Mouse (Mus musculus): ENCODE results near the gene Rec114. TPM values are rescaled to one million over a fixed set of nuclear protein-coding genes. Genes with fewer than 3 reads are reported as not detected.

Rec114 gene
- polyA plus RNA-seq, 1 experiment from 2014 or later = 2.1 TPM

DNA sequence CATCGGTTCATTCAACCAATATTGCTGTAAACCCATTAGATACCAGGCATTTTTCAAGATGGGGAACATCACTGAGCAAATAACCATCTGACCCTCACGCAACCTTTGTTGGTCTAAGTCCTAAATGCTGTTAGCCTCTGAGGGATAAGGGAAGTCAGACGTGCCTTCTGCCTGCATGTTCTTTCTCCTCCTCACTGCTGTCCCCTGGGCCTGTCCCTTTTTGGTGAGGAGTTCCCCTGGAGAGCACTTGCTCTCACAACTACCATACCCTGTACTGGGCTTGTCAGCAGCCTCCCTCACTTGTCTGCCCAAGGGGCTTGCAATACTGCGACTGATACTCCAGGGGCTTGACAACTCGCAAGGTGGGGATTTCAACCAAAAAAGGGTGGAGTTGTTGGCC, 21.6 kb downstream of the Rec114 start:
- no peak overlapping the region for H3K4me3 ChIP-seq (ENCODE audit: low read depth, low read length)
- no peaks in the 10 kb centered on the region for H3K4me1 ChIP-seq (ENCODE audit: control insufficient read depth, insufficient read depth, low read length)
- H3K4me2 ChIP-seq (ENCODE audit: low read depth, low read length) = no peak overlapping the region
- H3K9me3 ChIP-seq (ENCODE audit: control insufficient read depth, low read length) = no peaks in the 10 kb centered on the region
- ATAC-seq (ENCODE audit: low read depth) = no peak
- H3K27ac ChIP-seq (ENCODE audit: low read depth, low read length) = no peak overlapping the region
- no peak overlapping the region for H3K9ac ChIP-seq (replicated peaks; ENCODE audit: low read depth, low read length)
- 87% methylated on average over 5 of the region's 5 CpGs for WGBS
- no peaks in the 10 kb centered on the region for H3K36me3 ChIP-seq (ENCODE audit: control insufficient read depth, insufficient read depth, low read length)
- H3K27me3 ChIP-seq (ENCODE audit: control insufficient read depth, insufficient read depth, low read length) = no peaks in the 10 kb centered on the region

DNA sequence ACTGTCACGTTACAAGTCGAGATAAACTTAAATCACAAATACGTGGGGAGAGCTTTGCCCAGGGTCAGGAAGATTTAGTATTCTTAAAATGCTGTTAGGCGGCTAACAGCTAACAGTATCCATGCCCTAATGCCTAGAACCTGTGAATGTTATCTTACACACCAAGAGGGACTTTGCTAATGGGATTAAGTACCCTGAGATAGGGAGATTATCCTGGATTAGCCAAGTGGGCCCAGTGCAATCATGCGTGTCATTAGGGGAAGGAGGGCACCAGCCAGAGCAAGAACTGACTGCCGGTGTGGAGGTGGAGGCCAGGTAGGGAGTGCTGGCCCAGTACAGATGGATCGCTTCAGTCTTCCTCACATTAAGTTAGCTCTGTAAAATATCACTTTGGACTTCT, 22.7 kb downstream of the Rec114 start:
- H3K4me2 ChIP-seq (ENCODE audit: low read depth, low read length) = no peak overlapping the region
- no peak for ATAC-seq (ENCODE audit: low read depth)
- no peaks in the 10 kb centered on the region for H3K36me3 ChIP-seq (ENCODE audit: control insufficient read depth, insufficient read depth, low read length)
- no peak overlapping the region for H3K4me3 ChIP-seq (ENCODE audit: low read depth, low read length)
- H3K4me1 ChIP-seq (ENCODE audit: control insufficient read depth, insufficient read depth, low read length) = no peaks in the 10 kb centered on the region
- H3K27ac ChIP-seq (ENCODE audit: low read depth, low read length) = no peak overlapping the region
- H3K9me3 ChIP-seq (ENCODE audit: control insufficient read depth, low read length) = no peaks in the 10 kb centered on the region
- no peak overlapping the region for H3K9ac ChIP-seq (replicated peaks; ENCODE audit: low read depth, low read length)
- no peaks in the 10 kb centered on the region for H3K27me3 ChIP-seq (ENCODE audit: control insufficient read depth, insufficient read depth, low read length)
- WGBS = 85% methylated on average over 7 of the region's 7 CpGs

DNA sequence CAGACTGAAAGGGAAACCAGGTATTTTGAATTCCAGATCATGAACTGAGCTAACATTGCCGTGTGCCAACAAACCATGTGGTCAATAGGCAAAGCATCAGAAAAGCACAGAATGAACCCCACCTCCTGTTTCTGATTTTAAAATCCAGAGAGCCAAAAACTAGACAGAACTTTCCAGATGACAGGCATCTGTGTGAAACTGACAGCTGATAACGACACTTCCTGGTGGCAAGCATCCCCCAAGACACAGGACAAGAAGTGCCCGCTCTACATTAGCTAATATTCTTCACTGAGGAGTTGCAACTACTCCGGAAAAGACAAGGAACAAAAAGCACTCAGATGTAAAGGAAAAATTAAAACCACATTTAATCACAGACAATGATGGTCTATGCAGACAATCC, 23.6 kb downstream of the Rec114 start:
- Histone ChIP-seq H3K9me3 (ENCODE audit: control insufficient read depth, low read length) (no peaks in the 10 kb centered on the region), H3K27ac (ENCODE audit: low read depth, low read length) (no peak overlapping the region), H3K9ac (replicated peaks; ENCODE audit: low read depth, low read length) (no peak overlapping the region), H3K27me3 (ENCODE audit: control insufficient read depth, insufficient read depth, low read length) (no peaks in the 10 kb centered on the region), H3K4me1 (ENCODE audit: control insufficient read depth, insufficient read depth, low read length) (no peaks in the 10 kb centered on the region), H3K4me2 (ENCODE audit: low read depth, low read length) (no peak overlapping the region), H3K4me3 (ENCODE audit: low read depth, low read length) (no peak overlapping the region), H3K36me3 (ENCODE audit: control insufficient read depth, insufficient read depth, low read length) (no peaks in the 10 kb centered on the region)
- 88% methylated on average over 4 of the region's 4 CpGs for WGBS
- ATAC-seq (ENCODE audit: low read depth) = no peak

DNA sequence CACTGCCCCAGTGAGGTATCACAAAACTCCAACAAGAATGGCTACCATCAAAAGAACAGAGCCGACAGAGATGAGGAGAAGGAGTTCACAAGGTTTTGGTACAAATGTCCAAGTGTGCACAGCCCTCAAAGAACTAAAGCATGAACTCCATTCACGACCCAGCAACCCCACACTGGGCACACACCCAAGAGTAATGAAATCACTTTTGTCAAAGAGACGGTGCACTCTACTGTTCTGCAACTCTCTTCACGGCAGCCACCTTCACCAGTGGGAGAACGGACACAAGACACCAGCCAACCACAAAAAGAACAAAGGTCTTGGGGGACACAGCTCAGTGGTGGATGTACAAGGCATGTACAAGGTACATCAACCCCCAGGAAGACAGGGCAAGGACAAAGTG, 24.3 kb downstream of the Rec114 start:
- Histone ChIP-seq H3K4me2 (ENCODE audit: low read depth, low read length) (no peak overlapping the region), H3K4me3 (ENCODE audit: low read depth, low read length) (no peak overlapping the region), H3K27me3 (ENCODE audit: control insufficient read depth, insufficient read depth, low read length) (no peaks in the 10 kb centered on the region), H3K36me3 (ENCODE audit: control insufficient read depth, insufficient read depth, low read length) (no peaks in the 10 kb centered on the region), H3K27ac (ENCODE audit: low read depth, low read length) (no peak overlapping the region), H3K9ac (replicated peaks; ENCODE audit: low read depth, low read length) (no peak overlapping the region), H3K9me3 (ENCODE audit: control insufficient read depth, low read length) (no peaks in the 10 kb centered on the region), H3K4me1 (ENCODE audit: control insufficient read depth, insufficient read depth, low read length) (no peaks in the 10 kb centered on the region)
- no peak for ATAC-seq (ENCODE audit: low read depth)
- 64% methylated on average over 5 of the region's 5 CpGs for WGBS

DNA sequence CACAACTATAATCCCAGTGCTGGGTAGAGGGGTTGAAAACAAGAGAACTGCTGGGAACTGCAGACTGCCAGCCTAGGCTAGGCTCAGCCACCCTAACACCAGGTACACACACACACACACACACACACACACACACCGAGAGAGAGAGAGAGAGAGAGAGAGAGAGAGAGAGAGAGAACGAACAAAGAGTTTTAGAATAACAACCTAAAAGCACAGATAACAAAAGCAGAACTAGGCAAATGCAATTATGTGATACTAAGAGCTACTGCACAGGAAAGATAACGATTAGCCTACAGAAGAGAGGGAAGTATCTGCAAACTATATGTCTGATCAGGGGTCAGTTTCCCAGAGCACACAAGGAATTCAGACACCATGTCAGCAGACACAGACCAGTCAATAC, 24.8 kb downstream of the Rec114 start:
- ATAC-seq (ENCODE audit: low read depth) = no peak
- Histone ChIP-seq H3K36me3 (ENCODE audit: control insufficient read depth, insufficient read depth, low read length) (no peaks in the 10 kb centered on the region), H3K4me3 (ENCODE audit: low read depth, low read length) (no peak overlapping the region), H3K4me1 (ENCODE audit: control insufficient read depth, insufficient read depth, low read length) (no peaks in the 10 kb centered on the region), H3K27ac (ENCODE audit: low read depth, low read length) (no peak overlapping the region), H3K27me3 (ENCODE audit: control insufficient read depth, insufficient read depth, low read length) (no peaks in the 10 kb centered on the region), H3K4me2 (ENCODE audit: low read depth, low read length) (no peak overlapping the region), H3K9ac (replicated peaks; ENCODE audit: low read depth, low read length) (no peak overlapping the region), H3K9me3 (ENCODE audit: control insufficient read depth, low read length) (no peaks in the 10 kb centered on the region)
- 92% methylated on average over 3 of the region's 3 CpGs for WGBS

DNA sequence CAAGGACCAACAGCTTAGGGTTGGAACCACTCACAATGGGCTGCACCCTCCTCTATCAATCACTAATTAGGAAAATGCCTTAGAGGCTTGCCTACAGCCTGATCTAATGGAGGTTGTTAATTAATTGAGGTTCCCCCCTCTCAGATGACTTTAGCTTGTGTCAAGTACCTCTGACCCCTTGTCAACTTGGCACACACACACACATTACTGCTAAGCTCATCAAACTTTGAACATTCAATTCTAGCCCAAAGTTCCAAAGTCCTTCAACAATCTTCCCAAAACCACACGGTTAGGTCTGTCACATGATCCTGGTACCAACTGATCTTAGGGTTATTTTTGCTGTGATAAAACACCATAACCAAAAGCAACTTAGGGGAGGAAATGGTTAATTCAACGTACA, 26.9 kb downstream of the Rec114 start:
- Histone ChIP-seq H3K9ac (replicated peaks; ENCODE audit: low read depth, low read length) (no peak overlapping the region), H3K4me3 (ENCODE audit: low read depth, low read length) (no peak overlapping the region), H3K4me1 (ENCODE audit: control insufficient read depth, insufficient read depth, low read length) (no peaks in the 10 kb centered on the region), H3K36me3 (ENCODE audit: control insufficient read depth, insufficient read depth, low read length) (no peaks in the 10 kb centered on the region), H3K27ac (ENCODE audit: low read depth, low read length) (no peak overlapping the region), H3K27me3 (ENCODE audit: control insufficient read depth, insufficient read depth, low read length) (no peaks in the 10 kb centered on the region), H3K4me2 (ENCODE audit: low read depth, low read length) (no peak overlapping the region), H3K9me3 (ENCODE audit: control insufficient read depth, low read length) (no peaks in the 10 kb centered on the region)
- no peak for ATAC-seq (ENCODE audit: low read depth)
- WGBS = 66% methylated on average over 2 of the region's 2 CpGs

DNA sequence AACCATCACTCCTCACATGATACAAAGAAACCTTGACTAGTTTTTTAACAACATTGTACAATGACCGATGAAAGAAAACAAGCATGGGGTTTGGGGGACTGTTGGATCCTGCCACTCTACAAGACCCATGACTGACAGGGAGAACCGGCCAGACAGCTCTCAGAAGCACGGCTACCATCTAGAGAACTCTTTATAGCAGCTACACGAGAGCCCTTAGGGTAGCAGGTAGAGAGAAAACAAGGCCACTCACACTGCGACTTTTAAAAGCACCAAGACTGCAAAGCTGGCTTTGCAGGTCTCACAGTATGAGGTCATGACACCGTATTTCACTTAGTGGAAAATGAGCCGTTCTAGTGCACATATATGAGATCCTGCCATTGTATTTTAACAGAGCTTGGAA, 33.1 kb downstream of the Rec114 start:
- Histone ChIP-seq H3K9ac (replicated peaks; ENCODE audit: low read depth, low read length) (no peak overlapping the region), H3K9me3 (ENCODE audit: control insufficient read depth, low read length) (no peaks in the 10 kb centered on the region), H3K27me3 (ENCODE audit: control insufficient read depth, insufficient read depth, low read length) (no peaks in the 10 kb centered on the region), H3K4me2 (ENCODE audit: low read depth, low read length) (no peak overlapping the region), H3K4me1 (ENCODE audit: control insufficient read depth, insufficient read depth, low read length) (no peaks in the 10 kb centered on the region), H3K4me3 (ENCODE audit: low read depth, low read length) (no peak overlapping the region), H3K36me3 (ENCODE audit: control insufficient read depth, insufficient read depth, low read length) (no peaks in the 10 kb centered on the region), H3K27ac (ENCODE audit: low read depth, low read length) (no peak overlapping the region)
- ATAC-seq (ENCODE audit: low read depth) = no peak
- WGBS = 72% methylated on average over 7 of the region's 7 CpGs

DNA sequence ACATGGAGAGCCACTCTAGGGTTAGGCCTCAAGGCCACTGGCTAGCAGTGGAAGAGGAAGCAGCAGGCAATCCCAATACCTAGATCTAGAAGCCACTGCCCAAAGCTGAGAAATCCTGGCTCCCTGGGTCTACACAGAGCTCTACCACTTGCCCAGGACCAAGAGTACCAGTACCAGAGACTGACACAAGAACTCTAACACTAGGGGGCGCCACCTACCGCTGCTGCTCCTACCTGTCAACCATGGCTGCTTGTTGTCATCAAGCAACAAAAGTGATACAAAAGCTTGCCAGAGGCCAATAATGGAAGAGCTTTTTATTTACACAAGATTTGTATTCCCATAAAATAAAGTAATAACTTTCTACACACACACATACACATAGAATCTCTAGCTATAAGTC, 33.8 kb downstream of the Rec114 start:
- WGBS = 3% methylated on average over 2 of the region's 2 CpGs
- Histone ChIP-seq H3K36me3 (ENCODE audit: control insufficient read depth, insufficient read depth, low read length) (no peaks in the 10 kb centered on the region), H3K9me3 (ENCODE audit: control insufficient read depth, low read length) (no peaks in the 10 kb centered on the region), H3K27me3 (ENCODE audit: control insufficient read depth, insufficient read depth, low read length) (no peaks in the 10 kb centered on the region), H3K4me3 (ENCODE audit: low read depth, low read length) (no peak overlapping the region), H3K4me2 (ENCODE audit: low read depth, low read length) (no peak overlapping the region), H3K4me1 (ENCODE audit: control insufficient read depth, insufficient read depth, low read length) (no peaks in the 10 kb centered on the region), H3K27ac (ENCODE audit: low read depth, low read length) (no peak overlapping the region), H3K9ac (replicated peaks; ENCODE audit: low read depth, low read length) (no peak overlapping the region)
- no peak for ATAC-seq (ENCODE audit: low read depth)

DNA sequence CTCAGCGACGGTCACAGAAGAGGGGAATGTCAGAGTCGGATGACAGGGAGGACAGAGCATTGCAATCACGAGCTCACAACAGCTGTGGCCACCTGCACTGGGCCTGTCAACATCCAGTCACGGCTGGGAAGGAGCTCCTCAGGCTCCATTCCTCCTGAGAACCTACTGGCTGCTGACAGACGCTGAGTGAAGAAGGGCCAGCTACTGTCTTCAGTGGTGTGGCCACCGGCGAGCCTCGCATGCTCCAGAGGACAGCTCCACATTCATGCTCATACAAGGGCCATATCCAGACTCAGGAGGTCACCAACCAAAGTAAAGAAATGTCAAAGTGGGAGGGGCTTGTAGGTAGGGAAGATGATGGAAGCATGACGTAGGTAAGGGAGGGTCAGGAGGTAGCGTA, 36.0 kb downstream of the Rec114 start:
- no peaks in the 10 kb centered on the region for H3K9me3 ChIP-seq (ENCODE audit: control insufficient read depth, low read length)
- H3K4me2 ChIP-seq (ENCODE audit: low read depth, low read length) = no peak overlapping the region
- H3K9ac ChIP-seq (replicated peaks; ENCODE audit: low read depth, low read length) = no peak overlapping the region
- no peaks in the 10 kb centered on the region for H3K36me3 ChIP-seq (ENCODE audit: control insufficient read depth, insufficient read depth, low read length)
- H3K4me3 ChIP-seq (ENCODE audit: low read depth, low read length) = no peak overlapping the region
- H3K27ac ChIP-seq (ENCODE audit: low read depth, low read length) = no peak overlapping the region
- no peaks in the 10 kb centered on the region for H3K27me3 ChIP-seq (ENCODE audit: control insufficient read depth, insufficient read depth, low read length)
- WGBS = 87% methylated on average over 11 of the region's 11 CpGs
- H3K4me1 ChIP-seq (ENCODE audit: control insufficient read depth, insufficient read depth, low read length) = no peaks in the 10 kb centered on the region
- no peak for ATAC-seq (ENCODE audit: low read depth)

DNA sequence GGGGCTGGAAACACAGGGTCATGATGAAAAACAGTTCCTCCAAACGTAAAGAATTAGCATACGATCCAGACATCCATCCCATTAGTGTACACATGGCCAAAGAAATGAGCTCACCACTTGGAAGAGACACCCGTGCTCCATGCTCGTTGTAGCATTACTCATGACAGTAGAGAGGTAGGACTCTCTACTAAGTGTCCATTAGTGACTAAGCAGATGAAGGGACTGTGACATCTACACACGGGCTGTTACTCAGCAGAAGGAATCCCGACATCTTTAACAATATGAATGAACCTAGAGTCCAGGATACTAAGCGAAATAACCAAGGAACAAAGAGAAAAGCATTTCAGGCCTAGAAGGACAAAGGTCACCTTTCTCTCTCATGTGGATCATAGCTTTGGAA, 37.7 kb downstream of the Rec114 start:
- Histone ChIP-seq H3K9me3 (ENCODE audit: control insufficient read depth, low read length) (no peaks in the 10 kb centered on the region), H3K4me1 (ENCODE audit: control insufficient read depth, insufficient read depth, low read length) (no peaks in the 10 kb centered on the region), H3K4me3 (ENCODE audit: low read depth, low read length) (no peak overlapping the region), H3K27me3 (ENCODE audit: control insufficient read depth, insufficient read depth, low read length) (no peaks in the 10 kb centered on the region), H3K4me2 (ENCODE audit: low read depth, low read length) (no peak overlapping the region), H3K27ac (ENCODE audit: low read depth, low read length) (no peak overlapping the region), H3K9ac (replicated peaks; ENCODE audit: low read depth, low read length) (no peak overlapping the region), H3K36me3 (ENCODE audit: control insufficient read depth, insufficient read depth, low read length) (no peaks in the 10 kb centered on the region)
- no peak for ATAC-seq (ENCODE audit: low read depth)
- WGBS = 86% methylated on average over 7 of the region's 7 CpGs
